Mouse (Mus musculus) MEL (cell line): ENCODE results near the gene Cd101. TPM values are rescaled to one million over a fixed set of nuclear protein-coding genes. Genes with fewer than 3 reads are reported as not detected.

ENCODE experiments used
- polyA plus RNA-seq, 2 experiments: library from polyadenylated mRNA; stranded (reverse) in 1 of 2; unstranded in 1 of 2; fragments of >175 nt in 1 of 2; fragments of >200 nt in 1 of 2; gene quantifications; 2 replicates each; pipeline versions ENCODE4 v1.2.1 to v1.2.4; 2012; ENCODE audit warnings: low replicate concordance in 2 of 2, low read depth in 1 of 2; ENCODE audit not compliant: insufficient read length in 2 of 2, insufficient read depth in 1 of 2, missing spikeins in 1 of 2
- total RNA-seq: library from RNA; depleted of rRNA; stranded (reverse); fragments of 300-350 nt; gene quantifications from 2 replicates; pipeline ENCODE4 v1.2.3, GENCODE M21; 2012; rRNA removed

The Cd101 gene
- total and polyA plus RNA-seq, 3 experiments, result not detected

Other genes with a start within 250 kb of the Cd101 start
- not detected in 2 replicates for gene Vtcn1, start 204.1 kb downstream of the Cd101 start, total RNA-seq
- not detected for gene Vtcn1, start 204.1 kb downstream of the Cd101 start, polyA plus RNA-seq
- gene Trim45, start 107.4 kb downstream of the Cd101 start, total RNA-seq, result 2.1 and 2.5 TPM in 2 replicates
- gene Trim45, start 107.4 kb downstream of the Cd101 start, polyA plus RNA-seq, result 1 to 10 TPM in 1 of 2 experiments, not detected in 1; 3.7 TPM
- 24.6 and 27.7 TPM in 2 replicates for gene Ttf2, start 59.9 kb downstream of the Cd101 start, total RNA-seq
- gene Ttf2, start 59.9 kb downstream of the Cd101 start, polyA plus RNA-seq, result 10 to 100 TPM in 1 of 2 experiments, not detected in 1; 34.4 TPM
- not detected in 2 replicates for gene Ptgfrn, start 80.7 kb upstream of the Cd101 start, total RNA-seq
- not detected for gene Ptgfrn, start 80.7 kb upstream of the Cd101 start, polyA plus RNA-seq